Mouse (Mus musculus) midbrain, embryonic 15.5 days (tissue): ENCODE data around the gene Tmem100. TPM values are rescaled to one million over a fixed set of nuclear protein-coding genes. Genes with fewer than 3 reads are reported as not detected.

ENCODE experiments used
- ATAC-seq: fragments of 200-750 bp; cut with Nextera tagmentation; replicated peaks from 2 replicates; pipeline ENCODE4 v1.8.0; 2017; ENCODE audit warnings: moderate TSS enrichment
- H3K27ac ChIP-seq: fragments of 300-500 bp; sonication (generic); 2 replicates; pipeline ENCODE4 v1.5.1; 2015; ENCODE audit warnings: mild to moderate bottlenecking, inconsistent platforms
- H3K27me3 ChIP-seq: fragments of 300-500 bp; sonication (generic); replicated peaks from 2 replicates; pipeline ENCODE4 v1.6.1; 2015; ENCODE audit warnings: inconsistent platforms
- H3K36me3 ChIP-seq: fragments of 300-500 bp; sonication (generic); replicated peaks from 2 replicates; pipeline ENCODE4 v1.6.1; 2015; ENCODE audit warnings: inconsistent platforms
- H3K4me1 ChIP-seq: fragments of 300-500 bp; sonication (generic); 2 replicates; pipeline ENCODE4 v1.6.1; 2015; ENCODE audit warnings: inconsistent platforms
- H3K4me2 ChIP-seq: fragments of 300-500 bp; sonication (generic); 2 replicates; pipeline ENCODE4 v1.6.1; 2015; ENCODE audit warnings: inconsistent platforms, mild to moderate bottlenecking, moderate library complexity
- H3K4me3 ChIP-seq: fragments of 300-500 bp; sonication (generic); 2 replicates; pipeline ENCODE4 v1.5.1; 2015; ENCODE audit warnings: mild to moderate bottlenecking, inconsistent platforms
- H3K9ac ChIP-seq: fragments of 300-500 bp; sonication (generic); 2 replicates; pipeline ENCODE4 v1.6.1; 2015; ENCODE audit warnings: mild to moderate bottlenecking, inconsistent platforms
- H3K9me3 ChIP-seq: fragments of 300-500 bp; sonication (generic); 2 replicates; pipeline ENCODE4 v1.6.1; 2016; ENCODE audit warnings: inconsistent platforms
- WGBS: fragments of 180-500 bp; shearing (Covaris S2); methylation state at CpG from one replicate; pipeline ENCODE4 v1.1.7; 2015; ENCODE audit warnings: mixed read lengths; 5-methylcytosine and 5-hydroxymethylcytosine counted together
- polyA plus RNA-seq: library from polyadenylated mRNA; unstranded; fragments of >200 nt; fragmentation: Nextera tagmentation; extraction: Ambion mirVana; gene quantifications from 2 replicates; pipeline ENCODE4 v1.2.1, GENCODE M21; 2015

Gene Tmem100
- polyA plus RNA-seq, 1 experiment from 2014 or later = 7.8 TPM

GRCm38 (mm10) chr11:90080678-90081267 is 50.6 kb downstream of the Tmem100 start:
- H3K9ac ChIP-seq = no peak overlapping the region
- ATAC-seq = no peak
- WGBS = 89% methylated on average over 3 of the region's 3 CpGs

GRCm38 (mm10) chr11:90081820-90082596 is 51.9 kb downstream of the Tmem100 start:
- H3K9me3 ChIP-seq = no peaks in the 10 kb centered on the region
- no peaks in the 10 kb centered on the region for H3K4me1 ChIP-seq
- no peaks in the 10 kb centered on the region for H3K36me3 ChIP-seq
- no peak for ATAC-seq
- H3K9ac ChIP-seq = no peak overlapping the region
- WGBS = 86% methylated on average over 10 of the region's 10 CpGs
- no peak overlapping the region for H3K4me2 ChIP-seq
- no peaks in the 10 kb centered on the region for H3K27me3 ChIP-seq
- H3K4me3 ChIP-seq = no peak overlapping the region
- no peak overlapping the region for H3K27ac ChIP-seq

More at GRCm38 (mm10) chr11:90080678-90081267, 50.6 kb downstream of the Tmem100 start:
- no peaks in the 10 kb centered on the region for H3K9me3 ChIP-seq
- H3K27me3 ChIP-seq = no peaks in the 10 kb centered on the region
- no peak overlapping the region for H3K4me3 ChIP-seq
- H3K4me1 ChIP-seq = no peaks in the 10 kb centered on the region
- H3K27ac ChIP-seq = no peak overlapping the region
- no peak overlapping the region for H3K4me2 ChIP-seq
- H3K36me3 ChIP-seq = no peaks in the 10 kb centered on the region

DNA sequence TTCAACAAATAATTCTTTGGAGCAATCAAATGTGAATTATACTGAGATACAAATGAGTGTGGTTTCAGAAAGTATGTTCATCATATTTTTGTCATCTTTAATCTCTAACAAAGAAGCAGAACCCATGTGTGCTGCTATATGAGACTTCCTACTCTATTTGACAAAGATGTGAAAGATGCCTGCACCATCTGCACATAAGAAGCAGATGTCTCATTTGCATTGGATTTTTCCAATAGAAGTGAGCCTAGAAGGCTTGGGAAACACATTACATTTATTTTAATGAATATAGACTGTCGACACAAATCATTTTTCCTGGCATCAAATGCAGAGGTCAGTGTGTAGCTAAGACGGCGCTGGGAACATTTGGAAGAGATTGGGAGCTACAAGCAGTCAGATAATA is 52.9 kb downstream of the Tmem100 start:
- 80% methylated on average over 3 of the region's 3 CpGs for WGBS
- H3K27me3 ChIP-seq = no peaks in the 10 kb centered on the region
- H3K4me1 ChIP-seq = no peaks in the 10 kb centered on the region
- H3K4me3 ChIP-seq = no peak overlapping the region
- H3K36me3 ChIP-seq = no peaks in the 10 kb centered on the region
- H3K9ac ChIP-seq = no peak overlapping the region
- ATAC-seq = no peak
- H3K9me3 ChIP-seq = no peaks in the 10 kb centered on the region
- H3K27ac ChIP-seq = no peak overlapping the region
- H3K4me2 ChIP-seq = no peak overlapping the region

DNA sequence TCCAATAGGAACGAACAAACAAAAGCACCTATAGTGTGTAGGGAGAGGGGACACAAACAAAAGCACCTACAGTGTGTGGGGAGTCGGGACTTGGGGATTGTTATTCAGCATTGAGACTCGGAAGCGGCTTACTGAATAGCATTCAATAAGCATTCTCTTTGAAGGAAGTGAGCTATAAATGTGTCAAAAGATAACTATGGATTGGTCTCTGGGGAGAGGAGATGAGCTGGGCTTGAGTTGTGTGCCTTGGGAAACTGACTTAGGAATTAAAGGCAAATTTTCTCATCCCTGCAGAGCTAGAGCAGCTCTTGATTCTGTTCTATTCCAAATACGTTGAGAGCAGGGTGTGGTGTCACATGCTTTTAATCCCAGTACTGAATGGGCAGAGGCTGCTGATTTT is 54.0 kb downstream of the Tmem100 start:
- 59% methylated on average over 5 of the region's 5 CpGs for WGBS
- ATAC-seq = no peak
- Histone ChIP-seq H3K4me2 (no peak overlapping the region), H3K9me3 (no peaks in the 10 kb centered on the region), H3K27me3 (no peaks in the 10 kb centered on the region), H3K27ac (no peak overlapping the region), H3K4me1 (no peaks in the 10 kb centered on the region), H3K36me3 (no peaks in the 10 kb centered on the region), H3K4me3 (no peak overlapping the region), H3K9ac (no peak overlapping the region)

Other genes with a start within 250 kb of the Tmem100 start
- gene Pctp, start 27.5 kb upstream of the Tmem100 start, polyA plus RNA-seq = 1.4 and 1.7 TPM in 2 replicates
- 21.3 and 23.6 TPM in 2 replicates for gene Gm45716, start 157.3 kb downstream of the Tmem100 start, polyA plus RNA-seq
- gene Mmd, start 219.1 kb downstream of the Tmem100 start, polyA plus RNA-seq = 120 and 125 TPM in 2 replicates